Mouse (Mus musculus): ENCODE measurements at regions not wholly inside any gene's neighbourhood (a gene's known extent, or its start where the extent isn't known, plus 50 kb on each side); places are given as distances from the start of the nearest gene placed in this dataset.

DNA sequence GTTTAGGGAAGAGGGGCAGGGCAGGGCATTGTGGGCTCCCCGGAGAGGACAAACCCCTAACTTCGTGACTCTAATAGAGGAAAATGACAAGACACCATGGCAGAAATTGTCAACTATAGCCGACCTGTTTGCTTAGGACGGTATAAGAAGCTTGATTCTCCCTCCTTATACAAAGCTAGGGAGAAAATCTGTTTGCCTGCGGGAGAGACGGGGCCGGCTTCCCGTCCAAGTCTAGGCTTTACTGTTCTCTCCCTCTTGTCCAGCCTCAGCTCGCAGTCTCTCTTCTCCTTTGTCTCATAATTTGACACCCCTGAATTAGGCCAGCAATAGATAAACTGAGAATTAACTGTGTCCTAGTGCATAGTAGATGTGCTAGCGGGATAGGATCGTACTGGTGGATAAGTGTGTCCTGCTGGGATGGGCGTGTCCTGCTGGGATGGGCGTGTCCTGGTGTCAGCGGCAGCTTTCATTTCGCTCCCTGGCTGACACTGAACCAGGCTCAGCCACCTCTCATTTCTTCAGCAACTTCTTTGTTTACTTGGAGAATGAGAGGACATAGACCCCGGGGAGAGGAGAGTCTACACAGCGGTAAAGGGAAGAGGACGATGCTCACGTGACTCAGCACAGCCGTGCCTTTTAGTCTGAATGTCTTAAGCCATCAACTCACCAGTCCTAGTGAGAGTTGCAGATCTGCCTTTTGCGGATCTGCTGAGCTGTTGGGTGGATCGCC, 70.8 kb downstream of the Adra2a start:
- no peak for TF ChIP-seq POLR2A (IDR thresholded peaks at IDR 0.05; ENCODE audit: borderline replicate concordance, extremely low read depth, insufficient read depth, insufficient read length, poor library complexity, severe bottlenecking)
- TF ChIP-seq CTCF (IDR thresholded peaks at IDR 0.05; ENCODE audit: borderline replicate concordance, extremely low read depth, insufficient read depth, insufficient read length): no peak
